Mouse (Mus musculus) fat pad, adult 2 months (tissue): ENCODE data around the gene Ccdc43.

Source experiments
- DNase-seq: peaks from one replicate; pipeline ENCODE4 v3.0.0-alpha.2; 2011; ENCODE audit warnings: low read depth, low spot score; ENCODE audit errors: extremely low read depth

The Ccdc43 gene

DNA sequence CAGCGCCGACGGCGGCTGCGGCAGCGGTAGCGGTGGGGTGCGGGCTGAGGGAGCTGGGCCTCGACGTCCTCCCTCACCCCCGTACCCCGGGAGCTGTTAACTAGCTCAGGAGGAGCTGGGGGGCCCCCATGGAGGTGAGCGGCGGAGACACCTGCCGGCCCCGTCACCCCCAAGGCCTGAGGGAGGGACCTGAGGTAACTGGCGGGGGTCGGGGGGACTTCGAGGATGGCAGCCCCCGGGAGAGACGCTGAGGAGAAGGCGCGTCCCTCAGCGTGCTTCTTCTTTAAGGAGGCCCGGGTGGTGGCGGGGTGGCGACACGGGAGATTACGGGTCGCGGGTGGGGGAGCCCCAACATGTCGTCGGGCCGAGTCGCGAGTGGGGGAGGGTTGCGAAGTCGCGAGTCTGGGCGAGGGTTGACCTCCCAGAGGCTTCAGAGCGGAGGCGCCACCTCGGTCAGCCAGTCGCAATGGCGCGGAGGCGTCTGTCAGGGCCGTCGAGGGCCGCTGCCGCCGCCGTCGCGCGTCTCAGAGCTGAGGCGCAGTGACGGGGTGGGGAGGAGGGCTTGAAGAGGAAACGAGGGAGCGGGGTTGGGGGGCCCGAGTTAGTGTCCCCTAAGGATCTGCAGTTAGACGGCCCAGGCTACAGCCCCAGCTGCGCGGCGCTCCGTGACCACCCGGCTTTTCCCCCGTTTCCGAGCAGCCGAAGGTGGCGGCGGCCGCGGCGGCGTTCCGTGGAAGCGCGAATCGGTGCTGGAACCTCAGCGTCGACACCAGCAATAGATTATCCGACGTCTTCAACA lies 31.7 kb downstream of the Ccdc43 start:
- DNase-seq: no peak

DNA sequence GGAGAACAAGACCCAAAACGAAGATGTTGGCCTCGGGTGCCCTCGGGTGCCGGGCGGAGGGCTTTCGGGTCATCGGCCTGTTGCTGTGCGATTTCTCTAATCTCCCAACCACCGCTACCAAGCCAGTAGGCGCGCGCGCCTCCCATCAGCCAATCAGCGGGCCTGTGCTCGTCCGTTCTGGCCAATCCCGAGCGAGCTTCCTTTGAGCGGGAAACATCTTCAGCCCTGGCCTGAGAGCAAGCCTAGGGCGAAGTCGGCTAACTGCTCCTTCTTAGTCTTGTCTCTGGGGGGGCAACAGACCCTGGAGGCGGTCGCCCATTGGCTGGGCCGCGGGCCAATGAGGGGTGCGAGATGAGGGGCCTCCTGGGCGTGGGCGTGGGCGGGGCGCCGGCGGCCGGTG lies 32.4 kb downstream of the Ccdc43 start:
- no peak for DNase-seq

DNA sequence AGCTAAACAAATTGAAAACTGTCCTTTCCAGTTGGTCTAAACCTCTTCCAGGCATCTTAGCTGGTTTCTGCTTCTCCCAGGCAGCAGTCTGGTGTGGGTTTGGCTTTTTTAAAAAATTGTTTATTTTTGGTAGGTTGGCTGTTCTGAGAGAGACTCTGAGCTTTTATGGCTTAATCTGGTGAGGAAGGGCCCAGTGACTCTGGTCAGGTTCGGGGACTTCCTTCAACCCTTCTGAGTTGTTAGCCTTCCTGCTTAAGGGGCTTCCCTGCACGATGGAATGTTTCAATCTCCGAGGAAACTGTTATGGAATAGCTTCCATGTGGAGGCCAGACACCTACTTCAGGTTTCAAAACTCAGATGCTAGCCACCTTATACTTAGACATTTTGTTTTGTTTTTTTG lies 34.2 kb downstream of the Ccdc43 start, which contains the start of gene Meioc:
Gene Meioc (plus strand): TSS at position 301 of the 400 bp plus-strand sequence.
- no peak for DNase-seq

DNA sequence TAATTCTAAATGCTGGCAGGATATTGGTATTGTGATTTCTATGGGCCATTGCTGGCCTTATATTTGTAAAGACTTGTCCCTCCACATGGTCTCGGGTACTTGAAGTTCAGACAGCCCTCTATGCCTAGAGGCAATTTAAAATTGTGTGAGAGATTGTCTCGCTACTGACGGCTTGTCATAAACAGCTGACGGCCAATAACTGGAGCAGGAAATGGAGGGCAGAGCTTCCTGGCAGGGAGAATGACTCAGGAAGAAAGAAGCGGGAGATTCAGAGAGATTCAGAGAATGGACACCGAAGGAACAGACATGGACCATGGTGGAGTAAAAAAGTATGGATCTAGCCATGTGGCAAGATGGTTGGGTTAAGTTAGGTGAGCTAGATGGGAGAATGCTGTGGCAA lies 40.7 kb downstream of the Ccdc43 start:
- no peak for DNase-seq

DNA sequence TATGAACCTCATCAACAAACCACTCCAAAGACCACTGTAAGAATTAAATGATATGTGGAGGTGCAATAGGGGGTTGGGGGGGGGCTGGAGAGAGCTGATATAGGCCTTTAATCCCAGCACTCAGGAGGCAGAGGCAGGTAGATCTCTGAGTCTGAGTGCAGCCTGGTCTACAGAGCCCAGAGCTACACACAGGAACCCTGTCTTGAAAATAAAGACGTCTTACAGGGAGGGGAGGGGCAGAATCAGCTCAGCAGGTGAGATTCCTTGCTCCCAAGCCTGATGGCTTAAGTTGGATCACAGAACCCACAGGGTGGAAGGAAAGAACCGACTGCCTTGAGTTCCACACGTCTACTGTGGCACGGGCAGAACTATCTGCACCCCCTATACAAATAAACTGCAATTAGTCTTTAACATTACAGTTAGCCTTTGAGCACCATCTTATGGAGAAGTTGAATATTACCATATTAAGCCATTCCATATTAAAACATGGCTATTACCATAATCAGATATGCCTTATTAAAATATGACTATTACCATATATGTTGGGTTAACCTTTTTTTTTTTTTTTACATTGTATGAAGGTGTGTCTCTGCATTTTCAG lies 41.2 kb downstream of the Ccdc43 start:
- DNase-seq: no peak

DNA sequence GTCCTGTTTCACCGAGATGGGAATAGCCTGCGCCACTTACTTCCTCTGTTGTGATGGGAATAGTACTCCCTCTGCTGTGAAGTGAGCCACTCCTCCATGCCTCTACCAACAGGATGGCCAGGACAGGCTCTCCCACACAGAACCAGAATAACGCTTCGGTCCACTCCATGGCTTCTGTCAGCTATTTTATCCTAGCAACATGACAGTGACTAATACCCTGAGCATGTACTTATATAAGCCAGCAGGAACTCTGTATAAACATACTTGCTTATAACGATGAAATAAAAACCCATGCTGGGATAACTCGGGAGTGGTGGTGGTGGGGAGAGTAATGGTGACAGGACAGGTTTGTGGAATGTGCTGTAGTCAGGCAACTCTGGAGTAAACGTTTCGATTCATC lies 41.7 kb downstream of the Ccdc43 start:
- no peak for DNase-seq

DNA sequence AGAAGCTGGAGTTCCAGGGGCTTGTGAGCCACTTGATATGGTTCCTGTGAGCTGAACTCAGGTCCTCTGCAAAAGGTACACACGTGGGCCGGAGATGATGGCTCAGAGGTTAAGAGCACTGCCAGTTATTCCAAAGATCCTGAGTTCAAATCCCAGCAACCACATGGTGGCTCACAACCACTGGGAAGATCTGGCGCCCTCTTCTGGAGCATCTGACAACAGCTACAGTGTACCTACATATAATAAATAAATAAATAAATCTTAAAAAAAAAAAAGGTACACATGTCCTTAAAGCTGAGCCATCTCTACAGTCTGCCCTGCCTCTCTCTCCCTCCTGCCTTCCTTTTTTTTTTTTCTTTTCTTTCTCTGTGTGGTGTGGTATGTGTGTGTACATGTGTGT lies 44.7 kb downstream of the Ccdc43 start:
- no peak for DNase-seq

DNA sequence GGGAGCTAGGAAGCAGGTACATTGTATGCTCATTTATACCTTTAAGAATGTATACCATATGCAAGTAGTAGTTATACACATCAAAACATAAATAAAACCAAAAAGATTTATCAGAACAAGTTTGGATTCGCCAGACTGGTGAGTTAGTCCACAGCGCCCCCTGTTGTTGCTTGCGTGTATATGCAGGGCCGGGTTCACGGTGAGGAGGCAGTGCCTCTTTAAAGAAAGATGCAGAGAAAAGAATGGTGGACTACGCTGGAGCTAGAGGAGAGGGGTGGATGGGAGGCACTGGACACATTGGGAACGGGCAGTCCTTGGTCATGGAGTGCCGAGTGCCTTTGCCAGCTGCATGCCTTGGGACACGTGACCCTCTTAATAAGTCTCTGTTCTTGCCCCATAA lies 46.2 kb downstream of the Ccdc43 start:
- no peak for DNase-seq

DNA sequence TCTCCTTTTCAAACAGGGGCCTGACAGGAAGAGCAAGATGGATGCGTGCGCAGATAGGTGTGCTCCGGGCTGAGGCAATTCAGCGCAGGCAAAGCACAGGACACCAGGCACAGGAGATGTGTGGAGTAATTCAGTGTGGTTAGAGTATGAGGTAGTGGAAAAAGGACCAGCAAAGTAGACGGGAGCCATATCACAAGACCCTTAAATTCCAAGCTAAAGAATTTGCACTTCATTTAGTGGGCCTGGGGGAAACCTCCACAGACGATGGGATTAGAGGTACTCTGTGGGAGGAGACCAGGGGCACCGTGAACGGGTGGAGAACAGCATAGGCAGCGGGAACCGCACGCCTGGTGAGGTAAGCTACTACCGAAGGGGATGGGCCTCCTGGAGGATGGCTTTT lies 49.7 kb downstream of the Ccdc43 start:
- no peak for DNase-seq

DNA sequence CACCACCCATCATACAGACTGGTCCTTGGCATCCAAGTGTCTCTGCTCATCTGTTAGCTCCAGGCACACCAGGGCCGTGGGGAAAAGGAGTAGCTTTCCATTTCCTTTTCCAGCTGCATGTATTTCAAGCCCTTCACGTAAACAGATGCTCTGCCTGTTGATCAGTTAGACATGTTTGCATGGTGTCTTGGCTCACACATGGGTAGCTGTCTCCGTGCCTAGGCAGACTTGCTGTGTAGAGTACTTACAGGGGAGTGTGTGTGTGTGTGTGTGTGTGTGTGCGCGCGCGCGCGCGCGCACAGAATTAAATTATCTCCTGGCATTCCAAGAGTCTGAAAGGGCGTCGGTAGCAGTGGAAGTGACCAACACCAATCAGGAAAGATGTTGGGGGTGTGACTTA lies 51.4 kb downstream of the Ccdc43 start:
- DNase-seq: no peak

DNA sequence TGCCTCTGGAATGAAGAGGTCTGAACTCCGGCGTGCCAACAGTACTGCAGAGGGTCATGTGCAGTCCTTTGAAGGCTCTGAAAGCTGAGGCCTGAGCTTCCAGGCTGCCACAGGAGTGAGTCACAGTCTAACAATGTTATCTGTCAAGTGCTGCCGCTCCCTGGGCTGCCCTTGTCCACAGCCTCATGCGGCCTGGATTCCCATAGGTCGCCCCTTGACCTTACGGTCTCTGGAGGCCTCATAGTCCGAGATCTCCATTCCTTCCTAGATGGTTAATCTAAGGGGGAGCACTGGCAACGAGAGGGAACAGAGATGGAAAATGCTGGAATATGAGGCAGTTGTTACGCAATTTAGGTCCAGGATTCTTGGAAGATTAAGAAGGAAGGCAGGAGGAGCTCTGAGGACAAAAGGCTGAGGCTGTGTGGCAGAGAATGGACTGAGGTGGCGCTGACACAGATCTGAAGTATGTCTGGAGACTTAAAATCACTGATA lies 53.6 kb downstream of the Ccdc43 start:
- DNase-seq: no peak

DNA sequence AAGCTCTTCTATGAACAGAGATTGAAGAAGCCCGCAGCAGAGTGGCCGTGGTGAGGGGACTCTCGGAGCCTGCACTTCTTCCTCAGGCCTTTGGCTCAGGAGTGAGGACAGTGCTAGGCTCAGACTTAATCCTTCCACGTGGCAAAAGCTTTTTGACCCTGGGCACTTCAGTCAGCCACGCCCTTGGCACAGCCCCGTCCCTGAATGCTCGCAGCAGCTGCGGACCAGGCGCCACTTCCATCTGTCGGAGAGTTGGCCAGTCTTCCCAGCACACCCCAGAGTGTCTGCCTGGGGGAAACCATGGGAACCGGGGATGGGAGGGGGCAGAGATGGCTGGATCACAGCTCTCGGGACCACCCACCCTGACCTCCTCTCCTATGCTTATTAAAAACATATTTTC lies 60.7 kb downstream of the Ccdc43 start:
- no peak for DNase-seq
